Mouse (Mus musculus) lung, embryonic 14.5 days (tissue): Measurements from ENCODE around the gene Picalm. TPM values are rescaled to one million over a fixed set of nuclear protein-coding genes. Genes with fewer than 3 reads are reported as not detected.
A peak's percentile ranks its signal among the peaks of the same experiment; 100 is the strongest.

Source experiments
- ATAC-seq: fragments of 200-750 bp; cut with Nextera tagmentation; 2 replicates; pipeline ENCODE4 v1.8.0; 2017; ENCODE audit warnings: mild to moderate bottlenecking, moderate TSS enrichment, moderate library complexity; ENCODE audit not compliant: insufficient read depth
- DNase-seq: peaks from one replicate; pipeline ENCODE4 v3.0.0-alpha.2; 2015
- H3K27ac ChIP-seq: fragments of 300-500 bp; sonication (generic); 2 replicates; pipeline ENCODE4 v1.5.1; 2014; ENCODE audit warnings: low read depth, mild to moderate bottlenecking, moderate library complexity
- H3K27me3 ChIP-seq: fragments of 300-500 bp; sonication (generic); 2 replicates; pipeline ENCODE4 v1.6.1; 2014; ENCODE audit warnings: low read length, control low read depth; ENCODE audit not compliant: insufficient read depth
- H3K36me3 ChIP-seq: fragments of 300-500 bp; sonication (generic); 2 replicates; pipeline ENCODE4 v1.6.1; 2014; ENCODE audit warnings: control low read depth; ENCODE audit not compliant: insufficient read depth
- H3K4me1 ChIP-seq: fragments of 300-500 bp; sonication (generic); 2 replicates; pipeline ENCODE4 v1.6.1; 2014; ENCODE audit warnings: antibody characterized with exemption, control low read depth; ENCODE audit not compliant: insufficient read depth
- H3K4me2 ChIP-seq: fragments of 300-500 bp; sonication (generic); 2 replicates; pipeline ENCODE4 v1.6.1; 2014; ENCODE audit warnings: mild to moderate bottlenecking
- H3K4me3 ChIP-seq: fragments of 300-500 bp; sonication (generic); 2 replicates; pipeline ENCODE4 v1.5.1; 2014; ENCODE audit warnings: low read depth, low read length
- H3K9ac ChIP-seq: fragments of 300-500 bp; sonication (generic); 2 replicates; pipeline ENCODE4 v1.6.1; 2014
- H3K9me3 ChIP-seq: fragments of 300-500 bp; sonication (generic); 2 replicates; pipeline ENCODE4 v1.6.1; 2016; ENCODE audit warnings: low read depth, low read length, control low read depth
- CTCF ChIP-seq: IDR thresholded peaks from 2 replicates; pipeline ENCODE4 v1.5.1; 2016; ENCODE audit warnings: antibody characterized with exemption, low read depth
- WGBS: fragments of 180-500 bp; shearing (Covaris S2); extraction: QIAGEN DNeasy Blood & Tissue Kit; methylation state at CpG from one replicate; pipeline ENCODE4 v1.1.7; 2014; 5-methylcytosine and 5-hydroxymethylcytosine counted together
- polyA plus RNA-seq: library from polyadenylated mRNA; unstranded; fragments of >200 nt; fragmentation: Nextera tagmentation; extraction: Ambion mirVana; gene quantifications from 2 replicates; pipeline ENCODE4 v1.2.1, GENCODE M21; 2014

The Picalm gene
- polyA plus RNA-seq, 1 experiment from 2014 or later, result 53.6 TPM

DNA sequence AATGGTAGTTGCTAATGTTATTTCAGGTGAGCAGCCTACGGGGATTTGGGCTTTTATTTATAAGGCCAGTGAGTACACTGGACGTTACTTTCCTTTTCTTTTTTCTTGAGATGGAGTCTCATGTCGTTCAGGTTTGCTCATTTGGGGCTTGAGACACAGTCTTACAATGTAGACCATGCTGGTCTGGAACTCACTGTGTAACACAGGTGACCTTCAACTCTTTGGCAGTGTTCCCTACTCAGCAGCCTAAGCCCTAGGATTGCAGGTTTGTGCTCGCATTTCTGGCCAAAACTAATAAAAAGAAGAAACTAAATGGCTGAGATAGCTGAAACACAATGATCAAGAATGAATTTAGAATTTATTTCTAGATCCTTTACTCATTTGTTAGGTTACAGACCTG, 15.9 kb downstream of the Picalm start:
- no peak for ATAC-seq
- Histone ChIP-seq H3K27ac (peak overlapping the region; percentile 25; the same call in 1 of the 2 replicates), H3K9me3 (no peaks in the 10 kb centered on the region), H3K4me1 (peaks cover 24% of the 10 kb centered on the region), H3K4me2 (peak overlapping the region; percentile 31), H3K27me3 (no peaks in the 10 kb centered on the region), H3K4me3 (no peak overlapping the region), H3K9ac (no peak overlapping the region), H3K36me3 (0 out of 2 replicates have a peak, but pooled peaks cover under 1% of the 10 kb centered on the region)
- peak; percentile 13 for DNase-seq
- 37% methylated on average over 4 of the region's 4 CpGs for WGBS
- TF ChIP-seq CTCF, result no peak

DNA sequence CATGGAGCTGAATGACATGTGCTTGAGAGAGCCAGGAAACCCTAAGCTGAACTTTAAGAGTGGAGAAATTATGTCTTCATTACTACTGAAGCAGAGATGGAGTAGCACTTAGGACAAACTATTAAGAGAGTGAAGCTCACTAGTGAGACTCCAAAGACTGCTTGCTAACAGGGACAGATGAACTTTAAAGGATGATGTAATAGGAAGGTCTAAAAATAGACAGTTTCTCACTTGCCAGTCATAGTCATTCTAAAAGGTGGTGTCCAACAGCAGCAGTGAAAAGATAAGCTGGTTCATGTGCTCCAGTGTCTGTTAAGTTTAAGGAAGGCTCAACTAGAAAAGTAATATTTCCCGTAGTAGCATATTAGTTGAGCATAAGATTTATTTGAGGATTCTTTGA, 16.3 kb downstream of the Picalm start:
- Histone ChIP-seq H3K27me3 (no peaks in the 10 kb centered on the region), H3K36me3 (0 out of 2 replicates have a peak, but pooled peaks cover 4% of the 10 kb centered on the region), H3K9ac (no peak overlapping the region), H3K27ac (peak overlapping the region; percentile 25; the same call in 1 of the 2 replicates), H3K9me3 (no peaks in the 10 kb centered on the region), H3K4me3 (no peak overlapping the region), H3K4me1 (peaks cover 24% of the 10 kb centered on the region), H3K4me2 (peak overlapping the region; percentile 31; the same call in 1 of the 2 replicates)
- ATAC-seq (peak; percentile 49; the same call in 1 of the 2 replicates), DNase-seq (peak; percentile 23)
- TF ChIP-seq CTCF, result no peak
- 39% methylated on average over 1 of the region's 1 CpGs for WGBS

DNA sequence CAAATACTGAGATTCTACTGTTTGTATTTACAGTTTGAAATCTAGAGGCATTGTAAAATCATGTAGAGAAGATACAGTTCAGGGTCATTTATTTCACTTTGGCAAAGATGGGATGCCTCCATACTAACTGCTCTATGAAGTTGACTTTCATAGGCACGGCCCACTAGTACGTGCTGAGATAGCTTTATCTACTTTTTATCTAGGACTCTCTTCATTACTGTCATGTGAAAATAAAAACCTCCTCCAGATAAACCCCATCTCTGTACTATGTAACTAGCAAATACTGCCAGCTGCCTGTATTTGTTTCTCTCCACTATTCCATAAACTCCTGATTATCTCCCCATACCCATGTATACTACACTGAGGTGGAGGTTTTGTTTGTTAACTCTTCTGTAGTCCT, 18.0 kb downstream of the Picalm start:
- no peak overlapping the region for H3K4me2 ChIP-seq
- H3K36me3 ChIP-seq, result 0 out of 2 replicates have a peak, but pooled peaks cover 4% of the 10 kb centered on the region
- no peak for TF ChIP-seq CTCF
- 25% methylated on average over 2 of the region's 2 CpGs for WGBS
- no peak overlapping the region for H3K4me3 ChIP-seq
- H3K9ac ChIP-seq, result no peak overlapping the region
- no peak for DNase-seq
- H3K9me3 ChIP-seq, result no peaks in the 10 kb centered on the region
- H3K27me3 ChIP-seq, result no peaks in the 10 kb centered on the region
- H3K4me1 ChIP-seq, result peaks cover 24% of the 10 kb centered on the region
- H3K27ac ChIP-seq, result no peak overlapping the region
- ATAC-seq, result no peak

- H3K4me2 ChIP-seq, result no peak overlapping the region
- WGBS, result 28% methylated on average over 1 of the region's 1 CpGs
- no peaks in the 10 kb centered on the region for H3K27me3 ChIP-seq
- H3K9ac ChIP-seq, result no peak overlapping the region
- TF ChIP-seq CTCF, result no peak
- DNase-seq, result no peak
- H3K36me3 ChIP-seq, result 0 out of 2 replicates have a peak, but pooled peaks cover 4% of the 10 kb centered on the region
- no peaks in the 10 kb centered on the region for H3K9me3 ChIP-seq
- no peak overlapping the region for H3K4me3 ChIP-seq
- H3K4me1 ChIP-seq, result peaks cover 21% of the 10 kb centered on the region; the same call in 1 of the 2 replicates
- H3K27ac ChIP-seq, result no peak overlapping the region
- ATAC-seq, result no peak
Measured at GRCm38 (mm10) chr7:90148516-90148915, 18.5 kb downstream of the Picalm start.

DNA sequence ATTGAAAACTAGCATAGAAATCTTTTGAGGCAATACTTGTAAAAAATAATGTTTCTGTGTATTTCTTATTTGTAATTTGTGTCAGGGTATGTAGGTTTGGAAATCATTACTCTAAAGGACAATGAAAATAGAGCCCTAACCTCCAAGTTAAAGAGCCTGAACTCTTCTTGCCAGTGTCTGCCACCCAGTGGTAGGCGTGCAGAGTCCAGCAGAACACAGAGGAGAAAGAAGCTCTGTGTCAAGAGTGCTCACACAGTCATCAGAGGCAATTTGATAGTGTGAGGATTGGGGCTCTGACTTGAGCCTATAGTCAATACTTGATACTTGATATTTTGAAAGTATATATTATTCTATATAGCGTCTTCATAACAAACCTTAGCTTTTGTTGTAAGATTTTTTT, 20.3 kb downstream of the Picalm start:
- 0 out of 2 replicates have a peak, but pooled peaks cover 4% of the 10 kb centered on the region for H3K36me3 ChIP-seq
- peak; percentile 72 for DNase-seq

GRCm38 (mm10) chr7:90158034-90158433, 28.0 kb downstream of the Picalm start:
- no peak overlapping the region for H3K9ac ChIP-seq
- H3K4me2 ChIP-seq, result no peak overlapping the region
- no peak for TF ChIP-seq CTCF
- no peaks in the 10 kb centered on the region for H3K9me3 ChIP-seq
- DNase-seq (no peak), ATAC-seq (no peak)
- H3K27ac ChIP-seq, result no peak overlapping the region
- H3K36me3 ChIP-seq, result peaks cover 25% of the 10 kb centered on the region
- no peaks in the 10 kb centered on the region for H3K27me3 ChIP-seq
- WGBS, result 84% methylated on average over 2 of the region's 2 CpGs
- no peak overlapping the region for H3K4me3 ChIP-seq
- H3K4me1 ChIP-seq, result no peaks in the 10 kb centered on the region

More for the DNA sequence above, 20.3 kb downstream of the Picalm start:
- Histone ChIP-seq H3K27me3 (no peaks in the 10 kb centered on the region), H3K9me3 (no peaks in the 10 kb centered on the region), H3K4me1 (peaks cover 17% of the 10 kb centered on the region; the same call in 1 of the 2 replicates), H3K4me3 (no peak overlapping the region), H3K4me2 (no peak overlapping the region), H3K9ac (no peak overlapping the region), H3K27ac (no peak overlapping the region)
- TF ChIP-seq CTCF, result peak; percentile 73
- ATAC-seq, result no peak
- WGBS, result 41% methylated on average over 2 of the region's 2 CpGs

DNA sequence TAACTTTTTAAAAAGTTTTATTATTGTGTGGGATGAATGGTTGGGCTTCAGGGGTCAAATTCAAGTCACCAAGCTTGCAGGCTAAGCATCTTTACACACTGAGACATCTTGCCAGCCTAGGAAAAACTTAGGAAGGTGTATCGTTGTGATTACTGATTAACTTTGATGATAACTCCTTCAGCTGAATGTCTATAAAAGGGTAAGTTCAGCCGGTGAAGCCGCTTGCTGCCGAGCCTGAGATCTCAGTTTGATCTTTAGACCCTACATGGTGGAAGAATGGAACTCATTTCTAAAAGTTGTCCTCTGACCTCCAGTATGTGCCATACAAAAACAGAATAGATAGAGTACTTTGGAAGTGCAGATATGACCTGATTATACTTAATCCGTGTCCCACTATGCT, 30.6 kb downstream of the Picalm start:
- Histone ChIP-seq H3K27me3 (no peaks in the 10 kb centered on the region), H3K4me1 (no peaks in the 10 kb centered on the region), H3K27ac (no peak overlapping the region), H3K9me3 (no peaks in the 10 kb centered on the region), H3K36me3 (peaks cover 34% of the 10 kb centered on the region), H3K9ac (no peak overlapping the region), H3K4me2 (no peak overlapping the region), H3K4me3 (no peak overlapping the region)
- TF ChIP-seq CTCF, result no peak
- ATAC-seq (no peak), DNase-seq (no peak)
- WGBS, result 70% methylated on average over 5 of the region's 5 CpGs
